Mouse (Mus musculus) kidney, postnatal 0 days (tissue): ENCODE measurements around the gene Scin. TPM values are rescaled to one million over a fixed set of nuclear protein-coding genes. Genes with fewer than 3 reads are reported as not detected.

Experiments used
- ATAC-seq: fragments of 200-750 bp; cut with Nextera tagmentation; replicated peaks from 2 replicates; pipeline ENCODE4 v1.8.0; 2017; ENCODE audit warnings: low read depth, moderate number of reproducible peaks, moderate TSS enrichment, moderate library complexity; ENCODE audit not compliant: low FRiP score
- DNase-seq: peaks from one replicate; pipeline ENCODE4 v3.0.0-alpha.2; 2016; ENCODE audit warnings: low spot score
- H3K27ac ChIP-seq: fragments of 300-500 bp; sonication (generic); 2 replicates; pipeline ENCODE4 v1.5.1; 2014; ENCODE audit warnings: mild to moderate bottlenecking
- H3K27me3 ChIP-seq: fragments of 300-500 bp; sonication (generic); 2 replicates; pipeline ENCODE4 v1.6.1; 2014; ENCODE audit warnings: low read length, mixed read lengths; ENCODE audit not compliant: insufficient read depth
- H3K36me3 ChIP-seq: fragments of 300-500 bp; sonication (generic); 2 replicates; pipeline ENCODE4 v1.6.1; 2014; ENCODE audit warnings: low read length, mixed read lengths; ENCODE audit not compliant: insufficient read depth
- H3K4me1 ChIP-seq: fragments of 300-500 bp; sonication (generic); replicated peaks from 2 replicates; pipeline ENCODE4 v1.6.1; 2014; ENCODE audit warnings: antibody characterized with exemption, low read length, mixed read lengths; ENCODE audit not compliant: insufficient read depth
- H3K4me2 ChIP-seq: fragments of 300-500 bp; sonication (generic); 2 replicates; pipeline ENCODE4 v1.6.1; 2014; ENCODE audit warnings: mild to moderate bottlenecking, low read length, moderate library complexity, mixed read lengths
- H3K4me3 ChIP-seq: fragments of 300-500 bp; sonication (generic); replicated peaks from 2 replicates; pipeline ENCODE4 v1.5.1; 2014; ENCODE audit warnings: low read depth, low read length
- H3K9ac ChIP-seq: fragments of 300-500 bp; sonication (generic); 2 replicates; pipeline ENCODE4 v1.6.1; 2014; ENCODE audit warnings: low read depth, low read length
- H3K9me3 ChIP-seq: fragments of 300-500 bp; sonication (generic); replicated peaks from 2 replicates; pipeline ENCODE4 v1.6.1; 2016; ENCODE audit warnings: low read length, inconsistent platforms, mixed read lengths
- CTCF ChIP-seq: IDR thresholded peaks from 2 replicates; pipeline ENCODE4 v1.5.1; 2016; ENCODE audit warnings: antibody characterized with exemption, low read depth, mild to moderate bottlenecking, moderate library complexity
- WGBS: fragments of 180-500 bp; shearing (Covaris S2); extraction: QIAGEN DNeasy Blood & Tissue Kit; methylation state at CpG from one replicate; pipeline ENCODE4 v1.1.7; 2014; 5-methylcytosine and 5-hydroxymethylcytosine counted together
- polyA plus RNA-seq: library from polyadenylated mRNA; unstranded; fragments of >200 nt; fragmentation: Nextera tagmentation; extraction: Ambion mirVana; gene quantifications from 2 replicates; pipeline ENCODE4 v1.2.1, GENCODE M21; 2015

Gene Scin
- polyA plus RNA-seq, 1 experiment from 2014 or later = 60.9 TPM

GRCm38 (mm10) chr12:40037876-40038463, 96.1 kb downstream of the Scin start, which contains the start of gene Arl4a:
Arl4a (minus strand) TSS chr12:40038025.
- under 1% methylated on average over 67 of the region's 68 CpGs for WGBS
- no peaks in the 10 kb centered on the region for H3K27me3 ChIP-seq
- peak within 1 kb of the TSS; percentile 80 for H3K9ac ChIP-seq
- ATAC-seq (peak; percentile 83), DNase-seq (peak; percentile 85)
- TF ChIP-seq CTCF = no peak
- H3K9me3 ChIP-seq = no peaks in the 10 kb centered on the region
- no peaks in the 10 kb centered on the region for H3K36me3 ChIP-seq
- H3K4me2 ChIP-seq = peak within 1 kb of the TSS; percentile 80
- H3K27ac ChIP-seq = peak within 1 kb of the TSS; percentile 87
- no peaks in the 10 kb centered on the region; the same call in 1 of the 2 replicates for H3K4me1 ChIP-seq
- H3K4me3 ChIP-seq = peak within 1 kb of the TSS; percentile 87

GRCm38 (mm10) chr12:40037226-40037813, 96.7 kb downstream of the Scin start:
- peak; percentile 98 for ATAC-seq

GRCm38 (mm10) chr12:40036666-40037065, 97.4 kb downstream of the Scin start:
- peak; percentile 54 for DNase-seq
- no peaks in the 10 kb centered on the region for H3K36me3 ChIP-seq
- ATAC-seq = no peak
- H3K4me2 ChIP-seq = peak overlapping the region; percentile 80
- H3K27ac ChIP-seq = peak overlapping the region; percentile 75
- no peaks in the 10 kb centered on the region for H3K9me3 ChIP-seq
- no peak for TF ChIP-seq CTCF
- peak overlapping the region; percentile 80 for H3K9ac ChIP-seq
- no peaks in the 10 kb centered on the region; the same call in 1 of the 2 replicates for H3K4me1 ChIP-seq
- 3% methylated on average over 11 of the region's 11 CpGs for WGBS
- no peaks in the 10 kb centered on the region for H3K27me3 ChIP-seq
- peak overlapping the region; percentile 87 for H3K4me3 ChIP-seq

More at GRCm38 (mm10) chr12:40037226-40037813, 96.7 kb downstream of the Scin start:
- H3K9me3 ChIP-seq = no peaks in the 10 kb centered on the region
- H3K27ac ChIP-seq = peak overlapping the region; percentile 87
- H3K4me2 ChIP-seq = peak overlapping the region; percentile 80
- H3K36me3 ChIP-seq = no peaks in the 10 kb centered on the region
- WGBS = under 1% methylated on average over 60 of the region's 60 CpGs
- TF ChIP-seq CTCF = peak; percentile 68
- H3K4me3 ChIP-seq = peak overlapping the region; percentile 87
- no peaks in the 10 kb centered on the region for H3K27me3 ChIP-seq
- no peaks in the 10 kb centered on the region; the same call in 1 of the 2 replicates for H3K4me1 ChIP-seq
- H3K9ac ChIP-seq = peak overlapping the region; percentile 80
- peak; percentile 98 for DNase-seq

GRCm38 (mm10) chr12:40035506-40035905, 98.5 kb downstream of the Scin start:
- Histone ChIP-seq H3K9me3 (no peaks in the 10 kb centered on the region), H3K36me3 (no peaks in the 10 kb centered on the region), H3K27ac (no peak overlapping the region), H3K4me2 (peak overlapping the region; percentile 80), H3K9ac (no peak overlapping the region), H3K4me3 (peak overlapping the region; percentile 87; the same call in 1 of the 2 replicates), H3K4me1 (no peaks in the 10 kb centered on the region; the same call in 1 of the 2 replicates), H3K27me3 (no peaks in the 10 kb centered on the region)
- DNase-seq (no peak), ATAC-seq (no peak)
- WGBS = 83% methylated on average over 4 of the region's 4 CpGs
- no peak for TF ChIP-seq CTCF

GRCm38 (mm10) chr12:40029201-40029600, 104.8 kb downstream of the Scin start:
- DNase-seq (no peak), ATAC-seq (no peak)
- Histone ChIP-seq H3K27me3 (no peaks in the 10 kb centered on the region), H3K9me3 (no peaks in the 10 kb centered on the region), H3K36me3 (no peaks in the 10 kb centered on the region), H3K4me2 (no peak overlapping the region), H3K4me1 (no peaks in the 10 kb centered on the region; the same call in 1 of the 2 replicates), H3K9ac (no peak overlapping the region), H3K4me3 (no peak overlapping the region), H3K27ac (no peak overlapping the region)
- no peak for TF ChIP-seq CTCF
- WGBS = 68% methylated on average over 4 of the region's 4 CpGs

- H3K9me3 ChIP-seq = no peaks in the 10 kb centered on the region
- ATAC-seq = no peak
- no peaks in the 10 kb centered on the region for H3K36me3 ChIP-seq
- no peak overlapping the region for H3K4me3 ChIP-seq
- no peak for DNase-seq
- H3K4me2 ChIP-seq = no peak overlapping the region
- no peak overlapping the region for H3K9ac ChIP-seq
- no peaks in the 10 kb centered on the region for H3K4me1 ChIP-seq
- H3K27me3 ChIP-seq = no peaks in the 10 kb centered on the region
- 89% methylated on average over 3 of the region's 3 CpGs for whole genome bisulfite sequencing
- no peak overlapping the region for H3K27ac ChIP-seq
- no peak for TF ChIP-seq CTCF
These were observed 106.2 kb downstream of the Scin start for GRCm38 (mm10) chr12:40027846-40028245.
